Mouse (Mus musculus) CD4-positive helper T cell, adult 2 months (primary cell): Measurements from ENCODE around the gene Ghrhr.

ENCODE experiments used
- DNase-seq: peaks from one replicate; pipeline ENCODE4 v3.0.0-alpha.2; 2012; ENCODE audit warnings: low read depth, missing footprints, low spot score

The Ghrhr gene

DNA sequence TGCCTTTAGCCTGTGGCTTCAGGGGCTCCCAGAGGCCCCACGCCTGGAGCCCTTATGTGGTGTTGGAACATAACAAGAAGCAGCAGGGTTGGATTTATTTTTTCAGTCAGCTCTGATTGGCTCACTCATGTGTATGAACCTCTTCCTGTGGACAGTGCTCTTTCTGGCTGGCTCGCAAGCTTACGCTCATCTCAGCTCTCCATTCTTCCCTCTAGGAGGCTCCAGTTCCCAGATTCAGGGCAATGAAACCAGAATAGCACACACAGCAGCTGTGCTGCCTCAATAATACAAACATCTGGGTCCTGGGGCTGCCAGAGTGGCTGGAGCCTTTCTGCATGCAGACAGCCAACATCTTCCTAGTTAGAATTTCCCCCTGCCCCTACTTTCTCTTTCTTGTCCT is 20.1 kb downstream of the Ghrhr start:
- DNase-seq = no peak

DNA sequence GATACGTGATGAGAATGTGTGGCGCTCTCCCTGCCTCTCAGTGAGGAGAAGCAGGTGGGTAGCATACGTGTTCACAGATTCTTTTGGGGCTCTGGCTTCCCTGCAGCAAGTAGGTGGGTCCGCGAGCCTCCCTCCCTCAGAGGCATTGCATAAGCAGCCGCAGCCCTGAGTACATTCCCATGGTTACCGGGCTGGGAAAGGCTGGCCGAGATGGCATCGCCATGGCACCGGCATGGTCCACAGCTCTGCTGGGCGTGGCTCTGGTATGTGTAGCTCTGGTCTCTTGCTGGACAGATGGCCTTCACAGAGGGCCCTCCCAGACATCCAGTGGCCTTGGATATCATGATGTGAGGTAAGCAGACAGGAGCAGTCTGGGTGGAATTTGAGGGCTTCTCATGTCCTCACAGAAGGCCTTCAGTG is 20.5 kb downstream of the Ghrhr start:
- DNase-seq = no peak

DNA sequence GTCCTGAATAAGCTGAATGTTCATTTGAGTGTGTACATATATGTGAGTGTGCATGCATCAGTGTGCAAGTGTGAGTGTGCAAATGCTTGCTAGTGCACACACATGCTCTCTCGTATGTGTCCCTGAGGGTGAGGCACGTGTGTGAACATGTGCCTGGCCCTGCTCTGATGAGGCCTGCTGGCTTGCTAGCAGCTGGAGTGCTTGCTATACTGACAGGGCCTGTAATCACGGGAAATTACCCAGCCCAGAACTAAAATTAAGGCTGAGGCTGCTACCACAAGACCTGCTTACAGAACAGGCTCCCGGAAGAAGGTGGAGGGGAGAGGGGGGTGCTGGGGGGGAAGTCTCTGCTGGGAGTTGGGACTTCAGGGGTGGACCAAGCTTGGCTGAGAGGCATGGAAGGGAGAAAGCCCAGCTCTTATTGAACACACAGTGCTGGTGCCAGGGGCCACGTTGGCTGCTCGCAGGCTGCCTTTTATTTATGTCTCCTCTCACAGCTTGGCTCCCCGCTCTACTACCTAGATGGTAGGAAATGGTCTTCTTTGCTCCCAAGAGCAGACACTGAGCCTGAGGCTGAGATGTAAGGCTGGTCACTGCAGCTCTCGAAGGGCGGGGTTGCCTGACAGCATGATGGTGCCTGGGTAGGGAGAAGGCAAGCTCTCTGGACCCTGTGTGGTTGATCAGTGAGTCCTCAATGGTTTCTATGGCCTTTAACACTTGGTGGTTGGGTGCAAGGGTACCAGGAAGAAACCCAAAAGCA is 23.0 kb downstream of the Ghrhr start:
- no peak for DNase-seq

DNA sequence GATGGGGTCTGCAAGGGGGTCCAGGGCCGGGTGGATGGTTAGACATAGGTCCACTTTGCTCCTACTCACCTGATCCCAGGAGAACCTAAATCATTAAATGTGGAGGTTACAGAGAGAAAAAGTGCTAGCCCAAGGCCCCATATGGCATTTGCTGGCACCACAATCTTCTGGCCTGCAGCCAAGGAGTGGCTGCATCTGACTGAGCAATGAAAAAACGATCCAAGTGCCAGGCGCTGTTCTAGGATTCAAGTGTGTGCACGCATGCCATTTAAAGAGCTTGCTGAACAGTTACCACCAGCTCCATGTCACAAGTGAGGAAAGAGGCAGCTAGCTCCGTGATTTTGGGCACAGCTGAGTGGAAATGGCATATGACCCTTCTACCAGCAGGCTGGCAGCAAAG is 23.8 kb downstream of the Ghrhr start:
- no peak for DNase-seq

GRCm38 (mm10) chr6:55402041-55402776 is 26.1 kb downstream of the Ghrhr start:
- no peak for DNase-seq

GRCm38 (mm10) chr6:55403411-55404309 is 27.6 kb downstream of the Ghrhr start:
- no peak for DNase-seq

GRCm38 (mm10) chr6:55404421-55404990 is 28.4 kb downstream of the Ghrhr start:
- no peak for DNase-seq

GRCm38 (mm10) chr6:55407345-55407744 is 31.2 kb downstream of the Ghrhr start:
- no peak for DNase-seq

DNA sequence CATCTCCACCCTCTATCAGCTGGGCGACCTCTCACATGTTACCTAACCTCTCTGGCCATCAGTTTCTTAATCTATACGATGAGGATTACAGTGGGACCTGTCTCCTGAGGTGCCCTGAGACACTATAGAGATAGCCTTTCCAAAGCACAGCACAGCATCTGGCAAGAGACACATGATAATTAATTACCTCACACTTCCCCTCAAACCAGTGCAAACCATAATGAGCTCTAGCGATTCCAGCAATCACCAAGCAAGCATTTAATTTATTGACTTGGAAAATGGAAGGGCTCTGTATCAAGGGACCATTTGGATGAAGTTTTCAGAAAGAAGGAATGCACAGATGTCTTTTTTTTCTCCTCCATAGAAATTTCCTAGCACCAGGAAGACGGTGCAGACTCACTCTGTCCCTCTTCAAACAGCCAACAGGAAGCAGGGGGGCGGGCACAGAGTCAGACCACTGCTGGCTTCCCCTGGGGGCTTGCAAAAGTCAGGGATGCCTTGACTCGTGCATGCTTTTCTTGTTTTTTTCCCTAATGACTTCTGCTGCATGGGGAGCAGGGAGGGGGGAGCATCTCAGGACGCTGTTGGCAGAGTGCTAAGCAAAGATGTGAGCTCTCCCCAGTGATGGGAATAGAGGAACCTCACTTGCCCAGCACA is 34.2 kb downstream of the Ghrhr start:
- no peak for DNase-seq

GRCm38 (mm10) chr6:55410977-55411376 is 34.9 kb downstream of the Ghrhr start:
- DNase-seq = no peak

- no peak for DNase-seq
These were observed 40.1 kb downstream of the Ghrhr start for GRCm38 (mm10) chr6:55416202-55416601.

- DNase-seq = no peak
These were observed 42.8 kb downstream of the Ghrhr start for GRCm38 (mm10) chr6:55418746-55419410.

- no peak for DNase-seq
These were observed 44.3 kb downstream of the Ghrhr start for GRCm38 (mm10) chr6:55420411-55420810.

DNA sequence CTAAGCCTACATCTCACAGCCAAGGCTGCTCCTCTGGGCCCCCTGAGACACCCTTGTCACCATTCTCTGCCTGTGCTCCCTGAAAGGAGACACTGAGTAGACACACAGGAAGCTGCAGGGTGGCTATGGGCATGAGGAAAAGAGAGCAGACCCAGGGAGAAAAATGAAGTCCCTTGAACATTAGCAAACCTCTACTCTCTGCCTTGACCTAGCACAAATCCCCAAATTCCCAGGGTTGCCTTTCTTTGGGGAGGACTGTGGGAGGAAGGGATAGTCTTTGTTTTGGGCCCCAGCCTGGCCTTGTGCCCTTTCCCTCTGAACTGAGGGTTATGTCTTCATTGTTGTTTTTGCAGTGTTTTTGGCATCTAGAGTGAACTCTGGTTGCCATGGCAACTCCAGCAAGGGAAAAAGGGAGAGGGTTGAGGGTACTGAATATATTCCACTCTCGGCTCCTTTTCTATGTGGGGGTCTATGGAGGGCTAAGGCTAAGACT is 44.8 kb downstream of the Ghrhr start:
- no peak for DNase-seq

DNA sequence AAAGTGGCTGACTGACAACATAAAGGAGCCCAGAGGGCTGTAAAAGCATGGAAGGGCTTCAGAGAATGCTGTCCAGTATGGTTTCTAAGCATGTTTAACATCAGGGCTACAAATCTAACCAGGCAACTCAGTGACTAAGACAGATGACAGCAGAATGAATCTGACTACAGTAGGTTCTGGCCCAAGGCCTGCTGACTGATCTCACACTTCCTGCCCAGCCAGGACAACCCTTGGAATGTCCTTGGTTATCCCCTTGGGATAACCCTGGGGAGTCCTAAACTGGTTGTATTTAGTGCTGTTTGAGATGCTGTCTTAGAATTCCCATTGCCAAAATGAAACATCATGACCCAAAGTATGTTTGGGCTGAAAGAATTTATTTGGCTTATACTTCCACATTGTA is 56.0 kb downstream of the Ghrhr start:
- no peak for DNase-seq

DNA sequence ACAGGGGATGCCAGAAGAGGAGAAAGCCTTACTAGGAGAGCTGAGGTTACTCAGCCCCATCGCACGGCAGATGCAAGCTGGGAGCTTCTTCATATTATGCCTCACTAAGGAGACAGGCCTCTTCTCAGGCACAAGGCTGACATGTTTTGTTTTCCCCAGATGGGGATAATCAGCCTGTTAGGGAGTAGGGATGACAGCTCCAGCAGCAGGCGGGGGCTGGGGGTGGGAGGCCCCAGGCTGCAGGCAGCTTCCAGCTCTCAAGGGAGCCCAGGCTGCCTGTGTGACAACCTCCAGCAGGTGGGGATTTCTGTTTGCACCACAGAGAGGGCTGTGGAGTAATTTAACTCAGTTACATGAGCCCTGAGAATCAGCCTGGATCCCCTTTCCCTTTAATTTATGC is 58.3 kb downstream of the Ghrhr start:
- no peak for DNase-seq

DNA sequence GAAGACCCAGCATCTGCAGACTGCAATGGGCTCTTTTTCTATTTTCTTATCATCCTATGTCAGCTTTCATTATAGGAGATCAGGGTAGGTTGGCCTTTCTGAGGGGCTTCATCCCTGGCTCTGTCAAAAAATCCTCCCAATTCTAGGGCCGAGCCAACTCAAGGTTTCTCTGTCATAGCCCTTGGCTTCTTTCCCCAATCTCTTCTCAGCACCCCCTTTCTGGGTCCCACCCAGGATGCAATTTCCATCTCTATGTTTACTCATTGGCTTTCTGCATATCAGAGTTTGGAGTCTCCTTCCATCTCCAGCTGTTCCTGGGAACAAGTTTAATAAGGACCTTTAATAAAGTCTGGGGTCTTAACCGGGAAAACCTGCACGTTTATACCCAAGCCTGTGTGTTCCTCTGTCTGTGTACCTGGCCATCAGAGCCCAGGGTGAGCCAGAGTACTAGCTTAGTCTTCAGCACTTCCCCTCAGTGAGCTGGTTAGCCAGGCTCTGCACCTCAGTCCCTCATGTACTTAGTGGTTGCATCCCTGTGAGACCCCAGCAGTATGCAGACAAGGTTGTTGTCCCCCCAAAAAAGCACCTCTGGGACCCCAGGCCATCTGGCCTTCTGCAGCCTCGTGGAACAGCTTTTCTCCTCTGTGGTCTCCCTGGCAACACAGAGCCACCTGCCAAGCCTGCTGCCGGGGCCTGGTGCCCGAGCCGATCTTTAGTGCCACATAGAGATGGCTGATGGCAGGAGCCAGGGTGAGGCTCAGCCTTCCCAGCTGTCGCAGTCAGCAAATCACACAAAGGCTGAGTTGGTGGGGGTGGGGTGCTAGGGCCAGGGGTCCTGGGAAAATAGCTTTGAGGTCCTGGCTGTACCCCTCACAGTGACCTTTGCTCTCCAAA is 59.4 kb downstream of the Ghrhr start:
- DNase-seq = no peak

- no peak for DNase-seq
These were observed 61.8 kb downstream of the Ghrhr start for GRCm38 (mm10) chr6:55437919-55438318.
